Mouse (Mus musculus) bone marrow, adult 2 months (tissue): ENCODE results near the gene Rab10. TPM values are rescaled to one million over a fixed set of nuclear protein-coding genes. Genes with fewer than 3 reads are reported as not detected.

Experiments
- H3K27ac ChIP-seq: fragments of 200-500 bp; 2 replicates; pipeline ENCODE4 v1.5.1; 2012; ENCODE audit warnings: low read depth, mild to moderate bottlenecking, control low read depth, inconsistent platforms, low read length; ENCODE audit not compliant: control insufficient read depth, poor library complexity, insufficient read depth
- H3K4me1 ChIP-seq: fragments of 200-500 bp; 2 replicates; pipeline ENCODE4 v1.6.1; 2011; ENCODE audit warnings: low read length; ENCODE audit not compliant: control insufficient read depth, insufficient read depth
- H3K4me3 ChIP-seq: fragments of 200-500 bp; replicated peaks from 2 replicates; pipeline ENCODE3; 2011; ENCODE audit warnings: mild to moderate bottlenecking, low read depth, low read length, control low read depth; ENCODE audit not compliant: control insufficient read depth
- CTCF ChIP-seq: fragments of 200-500 bp; IDR thresholded peaks from 2 replicates; pipeline ENCODE4 v1.5.1; 2011; ENCODE audit warnings: low read length, control low read depth; ENCODE audit not compliant: control insufficient read depth, insufficient read depth
- POLR2A ChIP-seq: fragments of 200-500 bp; IDR thresholded peaks from 2 replicates; pipeline ENCODE4 v1.6.1; 2011; ENCODE audit warnings: low read depth, mild to moderate bottlenecking, control low read depth, low read length, borderline replicate concordance; ENCODE audit not compliant: control insufficient read depth
- WGBS: fragments of 180-500 bp; shearing (Covaris S2); methylation state at CpG from one replicate; pipeline ENCODE4 v1.1.7; 2018; 5-methylcytosine and 5-hydroxymethylcytosine counted together
- polyA plus RNA-seq: library from polyadenylated mRNA; stranded (reverse); fragments of >200 nt; gene quantifications from 2 replicates; pipeline ENCODE4 v1.2.4, GENCODE M21; 2011; ENCODE audit warnings: low replicate concordance; ENCODE audit not compliant: missing spikeins, insufficient read depth, insufficient read length

The Rab10 gene
- polyA plus RNA-seq, result 23.6 and 24.0 TPM in 2 replicates

DNA sequence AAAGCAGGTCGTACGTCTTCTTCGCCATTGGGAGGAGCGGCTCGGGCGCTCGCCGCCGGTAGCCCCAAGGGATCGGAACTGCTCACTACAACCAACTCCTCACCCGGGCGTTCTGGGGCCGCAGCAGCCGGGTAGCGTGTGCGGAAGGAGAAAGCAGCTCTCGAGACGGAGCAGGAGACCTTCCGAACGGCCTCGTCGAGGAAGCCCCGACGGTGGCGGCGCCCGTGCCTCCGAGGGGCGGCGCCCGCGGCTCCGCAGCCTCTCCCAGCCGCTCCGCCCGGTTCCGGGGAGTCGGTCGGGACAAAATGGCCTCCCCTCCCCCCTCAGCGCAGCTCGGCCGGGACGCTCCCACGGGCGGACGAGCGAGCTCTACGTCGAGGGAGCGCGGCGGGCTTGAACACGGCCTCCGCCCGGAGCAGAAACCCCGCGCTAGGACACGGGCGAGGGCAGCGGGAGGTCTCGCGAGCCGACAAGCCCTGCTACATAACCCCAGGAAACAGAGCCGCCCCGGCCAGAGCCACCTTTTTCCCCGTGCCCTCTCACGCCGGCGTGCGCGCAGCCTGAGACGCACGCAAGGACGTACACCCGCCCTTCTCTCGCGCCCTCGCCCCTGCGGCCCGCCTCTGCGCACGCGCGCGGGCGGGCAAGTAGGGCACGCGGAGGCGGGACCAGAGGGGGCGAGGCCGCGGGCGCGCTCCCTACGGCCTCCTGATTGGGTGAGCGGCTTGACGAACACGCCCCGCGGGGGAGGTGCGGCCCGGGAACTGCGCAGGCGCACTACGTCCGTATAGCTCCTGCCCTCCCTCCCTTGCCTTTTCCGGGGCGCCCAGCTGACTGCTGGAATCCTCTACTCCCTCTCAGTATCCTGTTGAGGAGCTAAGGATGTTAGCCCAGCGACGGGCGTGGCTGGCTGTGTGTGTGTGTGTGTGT is at the start of gene Rab10:
Rab10 (minus strand) TSS at position 579 of the 930 bp plus-strand sequence.
- H3K4me3 ChIP-seq, result peak within 1 kb of the TSS; percentile 91
- whole genome bisulfite sequencing, result under 1% methylated on average over 110 of the region's 111 CpGs
- H3K4me1 ChIP-seq, result no peaks in the 10 kb centered on the region; the same call in 1 of the 2 replicates
- peak within 1 kb of the TSS; percentile 100 for H3K27ac ChIP-seq
- TF ChIP-seq POLR2A, result peak; percentile 97
- no peak for TF ChIP-seq CTCF

DNA sequence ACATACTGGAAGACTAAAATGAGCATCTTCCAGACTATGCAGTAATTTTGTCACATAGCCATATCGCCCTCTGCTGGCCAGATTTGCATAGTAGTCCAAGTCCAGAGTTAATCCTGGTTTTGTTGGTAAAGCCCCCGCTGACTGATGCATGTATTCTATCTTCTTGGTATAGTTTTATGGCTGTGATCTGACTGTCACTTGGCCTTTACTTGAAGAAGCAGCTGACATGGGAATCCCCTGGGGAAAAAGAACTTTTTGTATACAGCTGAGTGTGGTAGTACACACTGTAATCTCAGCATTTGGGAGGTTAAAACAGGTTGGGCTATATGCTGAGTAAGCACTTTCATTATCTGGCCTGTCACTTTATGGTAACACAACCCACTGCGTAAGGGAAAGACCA is 49.5 kb upstream of the Rab10 start:
- no peak overlapping the region for H3K27ac ChIP-seq
- TF ChIP-seq CTCF (no peak), POLR2A (no peak)
- whole genome bisulfite sequencing, result 7% methylated on average over 3 of the region's 3 CpGs
- no peak overlapping the region for H3K4me3 ChIP-seq
- no peaks in the 10 kb centered on the region for H3K4me1 ChIP-seq

DNA sequence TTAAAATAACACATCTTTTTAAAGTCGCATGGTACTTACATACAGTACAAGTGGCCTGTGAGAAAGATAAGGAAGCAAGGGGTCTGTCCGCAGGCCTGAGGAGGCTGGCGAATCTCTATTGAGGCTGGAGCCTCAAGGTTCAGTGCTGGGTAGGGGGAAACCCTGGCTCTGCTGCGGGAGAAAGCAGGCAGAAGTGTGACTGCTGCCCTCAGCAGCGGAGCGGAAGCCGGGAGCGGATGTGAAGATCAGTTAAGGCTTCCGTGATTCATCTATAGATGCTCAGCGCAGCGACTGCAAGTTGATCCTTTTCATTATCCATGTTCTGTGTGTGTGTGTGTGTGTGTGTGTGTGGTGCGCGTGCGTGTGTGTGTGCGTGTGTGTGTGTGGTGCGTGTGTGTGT is 47.1 kb upstream of the Rab10 start:
- TF ChIP-seq CTCF, result no peak
- TF ChIP-seq POLR2A, result no peak
- 59% methylated on average over 16 of the region's 16 CpGs for WGBS
- H3K27ac ChIP-seq, result no peak overlapping the region
- no peaks in the 10 kb centered on the region for H3K4me1 ChIP-seq
- H3K4me3 ChIP-seq, result peak overlapping the region; percentile 10

DNA sequence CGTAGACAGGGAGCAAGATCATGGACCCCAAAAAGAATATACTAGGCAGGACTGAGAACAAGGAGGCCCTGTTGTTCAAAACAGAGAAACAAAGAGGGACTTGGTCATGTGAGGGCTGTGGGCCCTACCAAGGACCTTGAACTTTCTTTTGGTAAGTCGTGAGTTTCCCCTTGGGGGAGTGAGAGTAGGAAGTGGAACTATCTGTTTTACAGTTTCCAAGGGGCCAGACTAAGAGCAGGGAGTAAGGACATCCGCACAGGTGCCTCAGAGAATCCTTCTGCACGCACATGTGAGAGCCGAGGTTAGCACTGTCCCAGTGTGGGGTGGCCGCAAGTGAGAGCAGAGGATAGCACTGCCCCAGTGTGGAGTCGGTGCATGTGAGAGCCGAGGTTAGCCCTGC is 45.3 kb upstream of the Rab10 start:
- H3K4me1 ChIP-seq, result no peaks in the 10 kb centered on the region
- TF ChIP-seq POLR2A (no peak), CTCF (no peak)
- H3K27ac ChIP-seq, result no peak overlapping the region
- H3K4me3 ChIP-seq, result no peak overlapping the region
- WGBS, result 63% methylated on average over 8 of the region's 8 CpGs

DNA sequence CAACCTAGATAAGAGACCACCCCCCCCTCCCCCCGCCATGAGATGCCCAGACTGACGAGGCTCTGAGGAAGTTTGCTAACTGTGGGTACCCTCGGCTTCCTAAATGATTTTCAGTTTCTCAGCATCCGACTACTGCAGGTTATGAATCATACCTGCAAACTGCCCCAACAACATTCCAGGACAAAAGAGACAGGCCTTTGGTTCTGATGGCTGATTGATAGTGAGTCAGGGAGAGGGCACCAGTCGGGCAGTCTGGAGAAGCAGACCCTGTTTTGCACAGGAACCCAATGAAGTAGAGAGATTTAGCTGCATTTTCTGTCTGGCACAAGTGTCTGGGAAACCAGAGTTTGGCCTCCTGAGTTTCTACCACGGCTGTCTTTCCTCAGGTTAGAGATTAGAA is 42.4 kb upstream of the Rab10 start:
- H3K4me1 ChIP-seq, result no peaks in the 10 kb centered on the region
- no peak for TF ChIP-seq POLR2A
- TF ChIP-seq CTCF, result no peak
- no peak overlapping the region for H3K4me3 ChIP-seq
- 55% methylated on average over 6 of the region's 6 CpGs for WGBS
- H3K27ac ChIP-seq, result no peak overlapping the region

DNA sequence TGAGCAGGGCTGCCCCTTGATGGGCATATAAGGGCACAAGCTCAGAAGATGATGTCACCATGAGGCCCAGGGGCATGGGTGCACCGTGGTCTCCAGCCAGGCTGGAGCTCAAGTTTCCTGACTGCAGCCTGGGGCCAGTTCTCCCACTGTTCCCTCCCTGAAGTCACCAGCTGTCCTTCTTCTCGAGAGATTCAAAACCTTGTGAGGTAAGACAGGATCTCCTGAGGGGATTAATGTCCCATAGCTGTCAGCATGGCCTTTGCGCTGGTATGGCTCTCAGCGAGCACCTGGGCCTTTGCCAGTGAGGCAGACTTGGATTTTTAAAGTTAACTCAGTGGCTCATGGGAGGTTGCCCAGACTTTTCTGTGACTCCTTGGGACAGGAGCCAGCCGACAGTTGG is 40.4 kb upstream of the Rab10 start:
- H3K4me1 ChIP-seq, result no peaks in the 10 kb centered on the region
- TF ChIP-seq CTCF, result no peak
- no peak for TF ChIP-seq POLR2A
- 54% methylated on average over 5 of the region's 5 CpGs for WGBS
- no peak overlapping the region for H3K27ac ChIP-seq
- no peak overlapping the region for H3K4me3 ChIP-seq

DNA sequence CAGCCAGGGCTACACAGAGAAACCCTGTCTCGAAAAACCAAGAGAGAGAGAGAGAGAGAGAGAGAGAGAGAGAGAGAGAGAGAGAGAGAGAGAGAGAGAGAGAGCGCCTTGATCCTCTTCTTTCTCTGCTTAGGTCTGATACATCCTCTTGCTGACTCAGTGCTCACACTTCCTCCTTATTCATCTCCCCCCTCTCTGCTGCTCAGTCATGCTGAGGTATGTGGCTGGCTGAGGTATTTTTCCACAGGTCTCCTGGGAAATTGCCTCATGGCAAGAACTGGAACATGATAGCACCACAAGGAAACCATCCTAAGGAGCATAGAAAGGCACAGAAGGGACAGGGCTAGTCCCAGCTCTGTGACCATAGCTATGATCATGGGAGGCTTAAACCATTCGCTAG is 39.6 kb upstream of the Rab10 start:
- Histone ChIP-seq H3K4me3 (no peak overlapping the region), H3K27ac (no peak overlapping the region), H3K4me1 (no peaks in the 10 kb centered on the region)
- no peak for TF ChIP-seq CTCF
- TF ChIP-seq POLR2A, result no peak
- WGBS, result 55% methylated on average over 3 of the region's 3 CpGs

DNA sequence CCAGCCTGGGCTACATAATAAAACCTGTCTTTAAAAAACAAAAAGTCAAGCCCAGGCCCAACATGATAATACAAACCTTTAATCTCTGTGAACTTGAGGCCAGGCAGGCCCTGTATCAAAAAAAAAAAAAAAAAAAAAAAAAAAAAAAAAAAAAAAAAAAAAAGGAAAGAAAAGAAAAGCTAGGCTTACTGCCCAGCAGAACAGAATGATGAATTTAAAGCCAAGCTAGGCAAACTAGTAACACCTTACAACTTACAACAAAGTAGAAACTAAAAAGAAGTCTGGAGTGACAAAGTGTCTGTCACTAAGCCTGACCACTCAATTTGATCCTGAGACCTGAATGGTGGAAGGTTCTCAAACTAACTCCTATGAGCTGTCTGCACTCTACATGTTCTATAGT is 37.9 kb upstream of the Rab10 start:
- Histone ChIP-seq H3K27ac (no peak overlapping the region), H3K4me3 (no peak overlapping the region), H3K4me1 (no peaks in the 10 kb centered on the region)
- no peak for TF ChIP-seq CTCF
- no peak for TF ChIP-seq POLR2A
